Mouse (Mus musculus): Measurements from ENCODE around the gene Gle1. TPM values are rescaled to one million over a fixed set of nuclear protein-coding genes. Genes with fewer than 3 reads are reported as not detected.
"Not testable (repeated sequence)": the region's sequence is repeated elsewhere in the genome, so short reads cannot be mapped to it uniquely, and the experiment has no call there.

The Gle1 gene
- polyA plus RNA-seq (2014; fragmentation: Nextera tagmentation; extraction: Ambion mirVana), result 65.2 and 70.4 TPM in 2 replicates

DNA sequence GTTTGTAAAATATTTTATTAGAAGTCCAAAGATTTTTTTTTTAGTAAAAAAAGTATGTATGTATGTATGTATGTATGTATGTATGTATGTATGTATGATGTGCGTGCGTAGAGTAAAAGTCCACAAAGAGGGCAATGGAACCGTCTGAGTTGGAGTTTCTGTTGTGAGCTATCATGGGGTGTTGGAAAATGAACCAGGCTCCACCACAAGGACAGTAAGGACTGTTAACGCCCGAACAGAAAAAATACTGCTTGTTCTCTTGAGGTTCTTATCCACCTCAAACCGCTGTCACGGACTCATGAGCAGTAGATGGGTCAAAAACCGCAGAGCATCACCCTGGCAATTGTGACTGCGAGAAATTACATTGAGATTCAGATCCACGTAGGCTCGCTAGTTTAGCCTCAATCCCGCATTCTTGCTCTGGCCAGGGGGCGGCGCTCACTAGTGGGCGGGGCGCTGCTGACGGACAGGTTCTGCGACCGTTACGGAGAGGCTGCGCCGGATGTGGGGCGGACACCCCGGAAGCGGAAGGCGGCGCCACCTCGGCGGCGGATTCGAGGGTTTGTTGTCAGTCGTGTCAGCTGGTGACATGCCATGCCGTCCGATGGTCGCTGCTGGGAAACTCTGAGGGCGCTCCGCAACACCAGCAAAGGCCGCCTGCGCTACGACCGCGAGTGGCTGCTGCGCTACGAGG, at the start of gene Gle1:
TSS of gene Gle1 (plus strand) at position 521 of the 694 bp plus-strand sequence.
- H3K27ac ChIP-seq (replicated peaks; ENCODE audit: low read depth, low read length), result no peak within 1 kb of the TSS
- 3% methylated on average over 44 of the region's 44 CpGs for WGBS

DNA sequence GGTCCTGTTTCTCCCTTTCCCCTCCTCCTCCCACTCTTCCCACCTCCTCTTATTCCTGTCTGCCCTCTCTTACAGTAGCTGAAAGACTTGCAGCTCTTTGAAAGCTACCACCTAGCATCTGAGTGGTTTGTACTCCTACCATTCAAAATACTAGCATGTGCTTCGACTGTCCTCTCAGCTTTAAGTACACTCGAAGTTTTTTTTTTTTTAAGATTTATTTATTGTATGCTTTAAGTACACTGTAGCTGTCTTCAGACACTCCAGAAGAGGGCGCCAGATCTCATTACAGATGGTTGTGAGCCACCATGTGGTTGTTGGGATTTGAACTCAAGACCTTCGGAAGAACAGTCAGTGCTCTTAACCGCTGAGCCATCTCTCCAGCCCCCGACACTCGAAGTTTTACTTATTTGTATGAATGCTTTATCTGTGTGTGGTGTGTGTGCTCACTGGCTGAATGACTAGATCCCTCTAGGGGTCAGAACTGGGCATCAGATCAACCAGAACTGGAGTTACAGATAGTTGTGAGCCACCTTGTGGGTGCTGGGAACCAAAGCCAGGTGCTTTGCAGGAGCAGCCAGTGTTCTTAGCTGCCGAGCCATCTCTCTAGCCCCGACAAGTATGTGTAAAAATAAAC, 48.5 kb upstream of the Gle1 start:
- H3K27ac ChIP-seq (replicated peaks; ENCODE audit: low read depth, low read length); H3K9me3 ChIP-seq (ENCODE audit: control insufficient read depth, low read length); ATAC-seq (ENCODE audit: insufficient number of reproducible peaks, low FRiP score, low TSS enrichment, low read depth); H3K9ac ChIP-seq (ENCODE audit: low read length); H3K27me3 ChIP-seq (ENCODE audit: control insufficient read depth, insufficient read depth, low read length); H3K36me3 ChIP-seq (ENCODE audit: control insufficient read depth, insufficient read depth, low read length); DNase-seq (ENCODE audit: low spot score); H3K4me2 ChIP-seq (ENCODE audit: low read depth, severe bottlenecking); H3K4me3 ChIP-seq (ENCODE audit: low read depth, low read length): not testable (repeated sequence)
- H3K4me1 ChIP-seq (ENCODE audit: control insufficient read depth, insufficient read depth, low read length), result peaks cover 11% of the 10 kb centered on the region
- 86% methylated on average over 9 of the region's 9 CpGs for WGBS

More for the DNA sequence above, at the start of gene Gle1:
- Histone ChIP-seq H3K27me3 (ENCODE audit: control insufficient read depth, insufficient read depth, low read length) (no peaks in the 10 kb centered on the region), H3K36me3 (ENCODE audit: control insufficient read depth, insufficient read depth, low read length) (peaks cover 3% of the 10 kb centered on the region; the same call in 1 of the 2 replicates), H3K4me1 (ENCODE audit: control insufficient read depth, insufficient read depth, low read length) (0 out of 2 replicates have a peak, but pooled peaks cover 4% of the 10 kb centered on the region), H3K4me3 (ENCODE audit: low read depth, low read length) (peak within 1 kb of the TSS; percentile 87), H3K9ac (ENCODE audit: low read length) (peak within 1 kb of the TSS; percentile 69), H3K9me3 (ENCODE audit: control insufficient read depth, low read length) (no peaks in the 10 kb centered on the region), H3K4me2 (ENCODE audit: low read depth, severe bottlenecking) (peak within 1 kb of the TSS; percentile 55)
- peak; percentile 89 for ATAC-seq (ENCODE audit: insufficient number of reproducible peaks, low FRiP score, low TSS enrichment, low read depth)
- peak; percentile 98 for DNase-seq (ENCODE audit: low spot score)

DNA sequence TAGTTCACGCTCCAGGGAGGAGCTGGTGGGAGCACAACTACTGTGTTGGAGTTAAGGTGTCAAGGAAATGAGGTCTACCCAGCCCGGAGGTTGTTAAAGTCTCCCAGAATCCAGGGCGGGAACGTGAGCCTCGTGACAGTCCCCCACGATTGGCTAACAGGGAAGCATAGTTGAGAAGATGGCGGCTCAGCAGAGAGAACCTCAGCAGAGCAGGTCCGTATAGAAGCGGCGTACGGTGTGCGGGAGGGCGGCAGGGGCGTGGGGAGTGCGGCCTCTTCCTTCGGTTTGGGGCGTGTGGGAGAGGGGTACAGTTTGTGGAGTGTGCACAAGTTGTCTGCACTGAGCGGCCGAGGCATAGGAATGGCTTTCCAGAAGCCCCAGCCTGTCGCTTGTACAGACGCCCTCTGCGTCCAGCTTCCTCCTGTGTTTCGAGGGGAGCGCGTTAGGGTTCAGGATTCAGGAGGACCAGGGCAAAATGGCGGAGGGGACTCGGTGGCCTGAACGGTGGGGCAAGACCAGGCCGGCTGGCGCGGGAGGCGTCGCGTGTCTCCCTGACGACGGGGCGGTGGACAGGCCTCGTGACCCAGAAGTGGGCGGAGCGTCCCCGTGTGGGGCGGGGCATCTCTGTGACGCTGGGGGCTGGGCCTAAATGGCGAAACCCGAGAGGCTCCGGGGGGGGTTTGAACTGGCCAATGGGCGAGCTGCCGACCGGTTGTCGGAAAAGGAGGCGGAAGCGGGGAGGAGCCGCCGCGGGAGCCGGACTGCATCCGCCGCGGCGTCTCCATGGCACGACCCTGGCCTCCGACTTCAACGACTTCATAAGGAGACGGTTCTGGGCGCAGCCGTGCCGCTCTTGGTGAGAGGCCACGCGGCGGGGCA, 45.9 kb upstream of the Gle1 start, which contains the start of gene Odf2:
TSS of gene Odf2 (plus strand) at position 156 of the 879 bp plus-strand sequence.
- DNase-seq (ENCODE audit: low spot score) (peak; percentile 100), ATAC-seq (ENCODE audit: insufficient number of reproducible peaks, low FRiP score, low TSS enrichment, low read depth) (peak; percentile 91)
- WGBS, result 1% methylated on average over 69 of the region's 70 CpGs

DNA sequence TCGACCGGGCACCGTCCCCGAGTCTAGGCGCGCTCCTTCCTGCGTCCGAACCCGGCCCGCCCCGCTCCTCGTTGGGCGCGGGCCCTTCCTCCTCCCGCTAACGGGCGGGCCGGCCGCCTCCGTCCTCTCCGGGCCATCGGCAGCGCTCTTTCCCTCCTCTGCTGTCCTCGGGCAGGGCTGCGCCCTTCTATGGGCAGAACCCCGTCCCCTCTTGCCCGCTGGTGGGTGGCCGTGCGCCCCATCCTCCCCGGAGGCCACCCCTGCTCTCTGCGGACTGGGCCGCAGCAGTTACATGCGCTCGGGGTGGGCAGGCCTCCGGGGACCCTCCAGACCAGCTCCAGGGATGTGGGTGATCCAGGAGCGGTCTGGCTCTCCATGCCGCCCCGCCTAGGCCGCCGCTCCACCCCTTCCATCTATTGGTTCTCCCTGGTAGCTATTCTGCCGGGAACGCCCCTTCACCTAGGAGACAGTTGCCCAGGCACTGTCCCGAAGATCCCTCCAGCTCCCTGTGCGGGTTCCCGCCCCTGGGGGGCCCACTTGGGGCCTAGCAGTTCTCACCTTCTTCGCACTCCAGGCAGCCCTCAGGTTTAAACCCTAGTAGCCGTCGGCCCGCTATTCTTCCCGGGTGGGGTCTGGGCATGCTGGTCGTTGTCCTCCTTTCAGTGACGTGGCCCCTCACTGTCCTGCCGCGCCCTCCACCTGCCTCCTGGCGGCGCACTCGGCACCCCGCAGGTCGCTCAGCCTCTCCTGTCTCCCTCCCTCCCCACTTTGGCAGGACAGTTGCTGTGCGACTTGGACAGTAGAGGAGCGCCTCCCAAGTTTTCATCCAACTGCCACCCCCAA, 45.0 kb upstream of the Gle1 start:
- no peaks in the 10 kb centered on the region for H3K27me3 ChIP-seq (ENCODE audit: control insufficient read depth, insufficient read depth, low read length)
- H3K9me3 ChIP-seq (ENCODE audit: control insufficient read depth, low read length), result no peaks in the 10 kb centered on the region
- peak overlapping the region; percentile 86 for H3K4me3 ChIP-seq (ENCODE audit: low read depth, low read length)
- H3K4me1 ChIP-seq (ENCODE audit: control insufficient read depth, insufficient read depth, low read length), result peaks cover 11% of the 10 kb centered on the region
- DNase-seq (ENCODE audit: low spot score) (peak; percentile 83), ATAC-seq (ENCODE audit: insufficient number of reproducible peaks, low FRiP score, low TSS enrichment, low read depth) (peak; percentile 85)
- peak overlapping the region; percentile 98 for H3K4me2 ChIP-seq (ENCODE audit: low read depth, severe bottlenecking)
- 0% methylated on average over 57 of the region's 61 CpGs for WGBS
- H3K36me3 ChIP-seq (ENCODE audit: control insufficient read depth, insufficient read depth, low read length), result peaks cover 21% of the 10 kb centered on the region
- peak overlapping the region; percentile 81 for H3K9ac ChIP-seq (ENCODE audit: low read length)
- peak overlapping the region; percentile 74 for H3K27ac ChIP-seq (replicated peaks; ENCODE audit: low read depth, low read length)

More for the DNA sequence above, 45.9 kb upstream of the Gle1 start, which contains the start of gene Odf2:
- Histone ChIP-seq H3K36me3 (ENCODE audit: control insufficient read depth, insufficient read depth, low read length) (peaks cover 16% of the 10 kb centered on the region), H3K4me1 (ENCODE audit: control insufficient read depth, insufficient read depth, low read length) (peaks cover 11% of the 10 kb centered on the region), H3K9me3 (ENCODE audit: control insufficient read depth, low read length) (no peaks in the 10 kb centered on the region), H3K9ac (ENCODE audit: low read length) (peak within 1 kb of the TSS; percentile 81), H3K4me3 (ENCODE audit: low read depth, low read length) (peak within 1 kb of the TSS; percentile 86), H3K27me3 (ENCODE audit: control insufficient read depth, insufficient read depth, low read length) (no peaks in the 10 kb centered on the region), H3K27ac (replicated peaks; ENCODE audit: low read depth, low read length) (peak within 1 kb of the TSS; percentile 74), H3K4me2 (ENCODE audit: low read depth, severe bottlenecking) (peak within 1 kb of the TSS; percentile 98)

DNA sequence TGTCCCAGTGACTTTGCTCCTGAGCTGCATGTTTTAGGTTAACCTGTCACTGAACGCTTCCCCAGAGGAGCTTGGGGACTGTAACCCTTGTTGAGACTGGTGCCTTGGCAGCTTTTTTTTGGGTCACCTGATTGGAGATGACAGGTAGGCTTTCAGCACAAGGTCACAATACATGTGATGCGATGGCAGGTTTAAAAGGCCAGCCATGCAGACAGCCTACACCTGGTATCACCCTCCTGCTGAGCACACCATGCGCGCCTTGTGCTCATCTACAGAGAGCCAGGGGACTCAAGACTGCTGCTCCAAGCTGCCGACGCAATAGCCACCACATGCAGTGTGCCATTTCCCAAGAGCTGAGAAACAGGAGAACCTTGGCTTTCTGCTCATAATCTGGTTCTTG, 43.5 kb upstream of the Gle1 start:
- no peaks in the 10 kb centered on the region for H3K27me3 ChIP-seq (ENCODE audit: control insufficient read depth, insufficient read depth, low read length)
- H3K4me1 ChIP-seq (ENCODE audit: control insufficient read depth, insufficient read depth, low read length), result peaks cover 11% of the 10 kb centered on the region
- H3K4me2 ChIP-seq (ENCODE audit: low read depth, severe bottlenecking), result no peak overlapping the region
- WGBS, result 93% methylated on average over 6 of the region's 6 CpGs
- no peak overlapping the region for H3K27ac ChIP-seq (replicated peaks; ENCODE audit: low read depth, low read length)
- ATAC-seq (ENCODE audit: insufficient number of reproducible peaks, low FRiP score, low TSS enrichment, low read depth) (no peak), DNase-seq (ENCODE audit: low spot score) (no peak)
- H3K9ac ChIP-seq (ENCODE audit: low read length), result no peak overlapping the region
- peaks cover 29% of the 10 kb centered on the region for H3K36me3 ChIP-seq (ENCODE audit: control insufficient read depth, insufficient read depth, low read length)
- no peak overlapping the region for H3K4me3 ChIP-seq (ENCODE audit: low read depth, low read length)
- no peaks in the 10 kb centered on the region for H3K9me3 ChIP-seq (ENCODE audit: control insufficient read depth, low read length)

DNA sequence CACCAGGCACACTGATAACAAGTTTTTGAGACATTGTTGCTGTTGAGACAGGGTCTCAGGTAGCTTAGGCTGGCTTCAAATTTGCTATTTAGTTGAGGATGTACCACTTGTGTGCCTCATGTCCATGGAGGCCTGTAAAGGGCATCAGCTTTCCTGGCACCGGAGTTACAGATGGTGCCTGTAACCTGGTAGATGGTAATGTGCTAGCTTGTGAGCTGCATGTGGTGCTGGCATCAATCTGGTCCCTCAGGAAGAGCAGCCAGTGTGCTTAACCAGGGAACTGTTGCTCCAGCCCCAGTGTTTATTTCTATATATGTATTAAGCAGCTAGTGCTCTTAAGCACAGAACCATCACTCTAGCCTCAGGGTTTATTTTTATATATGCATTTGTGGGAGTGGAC, 39.2 kb upstream of the Gle1 start:
- ATAC-seq (ENCODE audit: insufficient number of reproducible peaks, low FRiP score, low TSS enrichment, low read depth), result no peak
- H3K4me2 ChIP-seq (ENCODE audit: low read depth, severe bottlenecking), result no peak overlapping the region
- no peak for DNase-seq (ENCODE audit: low spot score)
- 0 out of 2 replicates have a peak, but pooled peaks cover 3% of the 10 kb centered on the region for H3K4me1 ChIP-seq (ENCODE audit: control insufficient read depth, insufficient read depth, low read length)
- no peak overlapping the region for H3K4me3 ChIP-seq (ENCODE audit: low read depth, low read length)
- 100% methylated on average over 1 of the region's 1 CpGs for WGBS
- H3K27me3 ChIP-seq (ENCODE audit: control insufficient read depth, insufficient read depth, low read length), result no peaks in the 10 kb centered on the region
- H3K36me3 ChIP-seq (ENCODE audit: control insufficient read depth, insufficient read depth, low read length), result peaks cover 40% of the 10 kb centered on the region
- no peak overlapping the region for H3K9ac ChIP-seq (ENCODE audit: low read length)
- H3K27ac ChIP-seq (replicated peaks; ENCODE audit: low read depth, low read length), result no peak overlapping the region
- no peaks in the 10 kb centered on the region for H3K9me3 ChIP-seq (ENCODE audit: control insufficient read depth, low read length)

DNA sequence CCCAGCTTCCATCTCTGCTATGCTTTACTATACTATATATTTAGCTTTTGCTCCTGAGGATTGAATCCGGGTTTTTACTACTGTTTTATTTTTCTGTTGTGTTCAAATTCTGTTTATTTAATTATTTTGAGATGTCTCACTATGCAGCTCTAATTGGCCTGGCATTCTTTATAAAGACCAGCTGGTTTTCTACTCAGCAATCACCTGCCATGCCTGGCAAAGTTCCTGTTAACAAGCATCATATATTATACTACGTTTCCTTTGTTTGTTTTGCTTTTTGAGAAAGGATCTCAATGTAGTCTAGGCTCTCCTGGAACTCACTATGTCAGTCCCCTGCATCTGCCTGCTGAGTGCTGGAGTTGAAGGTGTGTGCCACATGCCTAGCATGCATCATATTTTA, 37.9 kb upstream of the Gle1 start:
- H3K4me2 ChIP-seq (ENCODE audit: low read depth, severe bottlenecking), result no peak overlapping the region
- H3K36me3 ChIP-seq (ENCODE audit: control insufficient read depth, insufficient read depth, low read length), result peaks cover 47% of the 10 kb centered on the region
- H3K4me3 ChIP-seq (ENCODE audit: low read depth, low read length), result no peak overlapping the region
- H3K4me1 ChIP-seq (ENCODE audit: control insufficient read depth, insufficient read depth, low read length), result no peaks in the 10 kb centered on the region
- no peaks in the 10 kb centered on the region for H3K9me3 ChIP-seq (ENCODE audit: control insufficient read depth, low read length)
- no peak overlapping the region for H3K9ac ChIP-seq (ENCODE audit: low read length)
- DNase-seq (ENCODE audit: low spot score) (no peak), ATAC-seq (ENCODE audit: insufficient number of reproducible peaks, low FRiP score, low TSS enrichment, low read depth) (no peak)
- no peak overlapping the region for H3K27ac ChIP-seq (replicated peaks; ENCODE audit: low read depth, low read length)
- no peaks in the 10 kb centered on the region for H3K27me3 ChIP-seq (ENCODE audit: control insufficient read depth, insufficient read depth, low read length)
- 86% methylated on average over 2 of the region's 2 CpGs for WGBS

Data from limb, embryonic 11.5 days (tissue).